Mouse (Mus musculus): ENCODE measurements at regions not wholly inside any gene's neighbourhood (a gene's known extent, or its start where the extent isn't known, plus 50 kb on each side); places are given as distances from the start of the nearest gene placed in this dataset.
A peak's percentile ranks its signal among the peaks of the same experiment; 100 is the strongest.

- ATAC-seq (replicated peaks; ENCODE audit: insufficient number of reproducible peaks, insufficient read depth, low FRiP score, low read depth) = no peak
- WGBS = 72% methylated on average over 15 of the region's 15 CpGs
- Histone ChIP-seq H3K27ac (no peak overlapping the region), H3K4me1 (replicated peaks) (peaks cover 20% of the 10 kb centered on the region), H3K9ac (no peak overlapping the region), H3K36me3 (no peaks in the 10 kb centered on the region), H3K9me3 (replicated peaks) (no peaks in the 10 kb centered on the region), H3K4me2 (no peak overlapping the region), H3K27me3 (no peaks in the 10 kb centered on the region), H3K4me3 (no peak overlapping the region)
Measured at GRCm38 (mm10) chr13:44360725-44361290, 368.5 kb upstream of the Jarid2 start.

DNA sequence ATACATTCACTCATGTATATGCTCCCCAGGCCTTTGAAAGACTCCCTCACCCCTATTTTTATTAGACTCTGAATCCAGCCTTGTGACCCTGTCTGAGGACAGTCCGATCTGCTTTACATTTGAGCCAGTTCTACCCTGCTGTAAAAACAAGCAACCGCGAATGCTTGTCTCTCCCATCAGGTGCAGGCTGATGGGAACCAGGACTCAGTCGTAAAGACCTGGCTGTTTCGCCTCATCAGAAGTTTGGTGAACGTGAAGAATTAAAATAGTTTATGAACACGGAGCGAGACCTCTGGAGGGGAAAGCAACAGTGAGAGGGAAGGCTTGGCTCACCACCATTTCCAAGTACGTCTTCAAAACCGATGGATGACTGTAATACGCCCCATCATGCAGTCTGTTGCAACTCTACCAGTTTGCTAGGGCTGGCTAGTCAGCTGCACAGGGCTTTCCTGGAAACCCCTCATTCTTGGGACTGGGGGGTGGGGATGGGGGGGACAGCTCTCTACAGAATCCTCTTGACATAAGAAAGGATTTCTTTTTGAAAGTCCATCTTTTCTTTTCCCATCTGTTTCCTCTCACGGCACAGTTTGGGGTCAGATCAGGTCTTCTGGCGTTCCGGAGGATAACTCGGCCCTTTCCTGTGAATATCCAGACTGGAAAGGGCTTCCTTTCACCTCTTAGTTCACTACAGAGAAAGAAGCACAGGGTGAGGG is 366.8 kb upstream of the Jarid2 start:
- H3K9me3 ChIP-seq (replicated peaks) = no peaks in the 10 kb centered on the region
- 35% methylated on average over 15 of the region's 15 CpGs for WGBS
- peak overlapping the region; percentile 13; the same call in 1 of the 2 replicates for H3K4me2 ChIP-seq
- peak overlapping the region; percentile 33; the same call in 1 of the 2 replicates for H3K27ac ChIP-seq
- peaks cover 14% of the 10 kb centered on the region for H3K4me1 ChIP-seq (replicated peaks)
- no peaks in the 10 kb centered on the region for H3K27me3 ChIP-seq
- no peak for ATAC-seq (replicated peaks; ENCODE audit: insufficient number of reproducible peaks, insufficient read depth, low FRiP score, low read depth)
- H3K9ac ChIP-seq = no peak overlapping the region
- no peaks in the 10 kb centered on the region for H3K36me3 ChIP-seq
- H3K4me3 ChIP-seq = no peak overlapping the region

- WGBS = 34% methylated on average over 2 of the region's 2 CpGs
- Histone ChIP-seq H3K9me3 (replicated peaks) (no peaks in the 10 kb centered on the region), H3K9ac (no peak overlapping the region), H3K4me1 (replicated peaks) (peaks cover 14% of the 10 kb centered on the region), H3K27me3 (no peaks in the 10 kb centered on the region), H3K36me3 (no peaks in the 10 kb centered on the region), H3K4me3 (no peak overlapping the region), H3K4me2 (no peak overlapping the region), H3K27ac (peak overlapping the region; percentile 33; the same call in 1 of the 2 replicates)
- no peak for ATAC-seq (replicated peaks; ENCODE audit: insufficient number of reproducible peaks, insufficient read depth, low FRiP score, low read depth)
Measured at GRCm38 (mm10) chr13:44363016-44363415, 366.3 kb upstream of the Jarid2 start.

GRCm38 (mm10) chr13:44369301-44369700 is 360.0 kb upstream of the Jarid2 start:
- Histone ChIP-seq H3K4me3 (no peak overlapping the region), H3K27me3 (no peaks in the 10 kb centered on the region), H3K4me2 (no peak overlapping the region), H3K9ac (no peak overlapping the region), H3K27ac (no peak overlapping the region), H3K36me3 (no peaks in the 10 kb centered on the region), H3K4me1 (replicated peaks) (peaks cover 4% of the 10 kb centered on the region), H3K9me3 (replicated peaks) (no peaks in the 10 kb centered on the region)
- no peak for ATAC-seq (replicated peaks; ENCODE audit: insufficient number of reproducible peaks, insufficient read depth, low FRiP score, low read depth)
- 63% methylated on average over 7 of the region's 7 CpGs for WGBS

DNA sequence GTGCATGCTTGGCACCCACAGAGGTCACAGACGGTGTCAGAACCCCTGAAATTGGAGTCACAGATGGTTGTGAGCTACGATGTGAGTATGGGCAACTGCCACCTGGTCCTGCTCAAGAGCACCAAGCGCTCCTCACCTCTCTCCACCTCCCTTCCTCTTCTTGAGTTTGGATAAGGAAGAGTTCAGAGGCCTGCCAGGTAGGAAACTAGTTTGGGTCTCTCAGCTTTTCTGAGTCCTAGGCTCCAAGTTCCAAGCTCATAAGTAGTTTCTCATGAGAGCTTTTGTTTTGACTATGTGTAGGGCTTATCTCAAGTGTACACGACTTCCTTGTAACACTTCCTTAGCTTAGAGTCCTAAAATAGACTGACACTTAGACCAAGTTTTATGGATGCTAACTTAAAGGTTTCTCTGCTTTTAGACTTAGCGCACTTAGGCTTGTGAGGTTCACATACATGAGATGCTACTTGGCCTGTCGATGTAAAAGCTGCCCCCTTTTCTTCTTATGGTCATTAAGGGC is 356.9 kb upstream of the Jarid2 start:
- no peak for ATAC-seq (replicated peaks; ENCODE audit: insufficient number of reproducible peaks, insufficient read depth, low FRiP score, low read depth)
- WGBS = 64% methylated on average over 6 of the region's 6 CpGs
- Histone ChIP-seq H3K27me3 (no peaks in the 10 kb centered on the region), H3K27ac (peak overlapping the region; percentile 24; the same call in 1 of the 2 replicates), H3K4me1 (replicated peaks) (peaks cover 4% of the 10 kb centered on the region), H3K4me2 (no peak overlapping the region), H3K4me3 (no peak overlapping the region), H3K9ac (no peak overlapping the region), H3K36me3 (no peaks in the 10 kb centered on the region), H3K9me3 (replicated peaks) (no peaks in the 10 kb centered on the region)

DNA sequence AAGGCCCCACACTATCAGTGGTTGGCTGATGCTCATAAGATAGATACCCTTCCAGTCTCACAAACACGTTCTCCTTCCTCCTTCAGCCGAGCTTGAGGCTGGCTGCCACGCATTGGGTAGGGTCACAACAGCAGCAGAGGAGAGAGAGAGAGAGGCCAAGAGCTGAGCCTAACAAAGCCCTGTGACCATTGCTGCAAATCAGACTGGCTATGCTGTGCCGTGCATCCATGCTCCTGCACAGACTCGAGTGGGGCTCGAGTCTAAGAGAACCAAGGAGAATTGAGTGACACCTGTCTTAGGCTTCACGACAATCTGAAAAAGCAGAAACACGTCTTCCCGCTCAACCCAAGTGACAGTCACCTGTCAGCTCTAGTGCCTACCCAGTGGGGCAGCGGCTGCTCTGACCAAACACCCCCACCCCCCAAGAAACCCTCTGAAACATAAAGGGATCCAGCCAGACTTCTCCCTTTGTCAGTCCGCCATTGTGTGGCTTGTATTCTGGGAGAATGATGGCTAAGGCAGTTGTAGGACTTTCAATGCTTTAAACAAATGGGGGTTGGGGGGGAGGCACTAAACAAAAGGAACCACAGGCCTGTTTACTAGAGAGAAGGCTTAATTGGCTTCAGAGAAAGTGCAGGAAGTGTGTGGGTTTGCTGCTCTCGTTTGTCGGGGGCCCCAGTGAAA is 353.7 kb upstream of the Jarid2 start:
- no peak overlapping the region for H3K9ac ChIP-seq
- H3K4me2 ChIP-seq = no peak overlapping the region
- H3K4me1 ChIP-seq (replicated peaks) = peaks cover 4% of the 10 kb centered on the region
- H3K4me3 ChIP-seq = no peak overlapping the region
- H3K27ac ChIP-seq = no peak overlapping the region
- no peaks in the 10 kb centered on the region for H3K9me3 ChIP-seq (replicated peaks)
- H3K27me3 ChIP-seq = no peaks in the 10 kb centered on the region
- no peaks in the 10 kb centered on the region for H3K36me3 ChIP-seq
- 74% methylated on average over 13 of the region's 13 CpGs for WGBS
- no peak; the same call in 1 of the 2 replicates for ATAC-seq (replicated peaks; ENCODE audit: insufficient number of reproducible peaks, insufficient read depth, low FRiP score, low read depth)

- no peaks in the 10 kb centered on the region for H3K9me3 ChIP-seq (replicated peaks)
- H3K4me2 ChIP-seq = no peak overlapping the region
- H3K27ac ChIP-seq = no peak overlapping the region
- WGBS = 67% methylated on average over 3 of the region's 3 CpGs
- no peak overlapping the region for H3K9ac ChIP-seq
- H3K4me1 ChIP-seq (replicated peaks) = peaks cover 4% of the 10 kb centered on the region
- H3K4me3 ChIP-seq = no peak overlapping the region
- no peaks in the 10 kb centered on the region for H3K27me3 ChIP-seq
- no peak for ATAC-seq (replicated peaks; ENCODE audit: insufficient number of reproducible peaks, insufficient read depth, low FRiP score, low read depth)
- H3K36me3 ChIP-seq = no peaks in the 10 kb centered on the region
Measured at GRCm38 (mm10) chr13:44376160-44376488, 353.1 kb upstream of the Jarid2 start.

- Histone ChIP-seq H3K4me2 (no peak overlapping the region), H3K4me3 (no peak overlapping the region), H3K9ac (no peak overlapping the region), H3K4me1 (replicated peaks) (peaks cover 3% of the 10 kb centered on the region; the same call in 1 of the 2 replicates), H3K36me3 (no peaks in the 10 kb centered on the region), H3K27ac (no peak overlapping the region), H3K27me3 (no peaks in the 10 kb centered on the region), H3K9me3 (replicated peaks) (no peaks in the 10 kb centered on the region)
- 84% methylated on average over 7 of the region's 7 CpGs for whole genome bisulfite sequencing
- no peak for ATAC-seq (replicated peaks; ENCODE audit: insufficient number of reproducible peaks, insufficient read depth, low FRiP score, low read depth)
Measured at GRCm38 (mm10) chr13:44381721-44382450, 347.4 kb upstream of the Jarid2 start.

DNA sequence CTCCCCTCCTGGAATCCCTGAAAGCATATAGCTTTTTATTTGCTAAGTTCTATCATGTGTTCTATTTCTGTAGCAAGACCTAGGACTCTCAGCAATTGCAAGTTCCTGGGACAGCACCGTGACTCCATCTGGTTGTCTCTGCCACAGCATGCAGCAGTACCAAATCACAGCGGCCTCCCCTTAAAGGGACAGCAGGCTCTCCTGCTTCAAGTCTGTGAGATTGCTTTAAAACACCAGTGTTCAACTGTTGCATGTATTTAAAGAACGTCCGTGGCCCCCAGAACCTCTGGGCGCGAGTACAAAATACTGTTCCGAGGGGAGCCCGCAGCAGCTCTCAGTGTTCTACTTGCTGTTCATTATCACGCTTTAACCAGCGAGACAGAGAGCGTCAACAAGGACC is 346.0 kb upstream of the Jarid2 start:
- no peaks in the 10 kb centered on the region for H3K27me3 ChIP-seq
- H3K9me3 ChIP-seq (replicated peaks) = no peaks in the 10 kb centered on the region
- peaks cover 3% of the 10 kb centered on the region; the same call in 1 of the 2 replicates for H3K4me1 ChIP-seq (replicated peaks)
- H3K4me2 ChIP-seq = no peak overlapping the region
- H3K27ac ChIP-seq = 0 out of 2 replicates have a peak overlapping the region, but pooled peaks have one; percentile 11
- no peaks in the 10 kb centered on the region for H3K36me3 ChIP-seq
- ATAC-seq (replicated peaks; ENCODE audit: insufficient number of reproducible peaks, insufficient read depth, low FRiP score, low read depth) = no peak
- no peak overlapping the region for H3K4me3 ChIP-seq
- WGBS = 50% methylated on average over 11 of the region's 11 CpGs
- no peak overlapping the region for H3K9ac ChIP-seq

DNA sequence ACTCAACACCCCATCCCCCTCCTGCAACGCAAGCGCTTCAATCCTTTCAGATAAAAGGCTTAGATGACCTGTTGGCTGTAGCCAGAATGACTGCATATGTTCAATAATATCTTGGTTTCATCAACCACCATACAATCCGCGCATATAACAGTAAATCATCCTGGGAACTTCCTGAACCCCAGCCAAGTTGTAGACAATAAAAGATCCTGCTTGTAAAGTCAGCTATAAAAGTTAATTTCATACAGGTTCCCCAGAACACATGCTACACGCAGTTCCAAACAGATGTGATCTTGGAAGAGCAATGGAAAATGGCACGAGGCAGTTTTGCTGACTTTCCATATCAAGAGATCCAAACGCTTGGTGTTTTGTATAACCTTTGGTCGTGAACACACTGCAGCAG is 342.5 kb upstream of the Jarid2 start:
- H3K36me3 ChIP-seq = no peaks in the 10 kb centered on the region
- ATAC-seq (replicated peaks; ENCODE audit: insufficient number of reproducible peaks, insufficient read depth, low FRiP score, low read depth) = no peak
- 72% methylated on average over 8 of the region's 8 CpGs for WGBS
- H3K9me3 ChIP-seq (replicated peaks) = no peaks in the 10 kb centered on the region
- no peak overlapping the region for H3K9ac ChIP-seq
- H3K4me1 ChIP-seq (replicated peaks) = peaks cover 3% of the 10 kb centered on the region; the same call in 1 of the 2 replicates
- H3K27ac ChIP-seq = no peak overlapping the region
- H3K4me2 ChIP-seq = no peak overlapping the region
- H3K4me3 ChIP-seq = no peak overlapping the region
- H3K27me3 ChIP-seq = no peaks in the 10 kb centered on the region

DNA sequence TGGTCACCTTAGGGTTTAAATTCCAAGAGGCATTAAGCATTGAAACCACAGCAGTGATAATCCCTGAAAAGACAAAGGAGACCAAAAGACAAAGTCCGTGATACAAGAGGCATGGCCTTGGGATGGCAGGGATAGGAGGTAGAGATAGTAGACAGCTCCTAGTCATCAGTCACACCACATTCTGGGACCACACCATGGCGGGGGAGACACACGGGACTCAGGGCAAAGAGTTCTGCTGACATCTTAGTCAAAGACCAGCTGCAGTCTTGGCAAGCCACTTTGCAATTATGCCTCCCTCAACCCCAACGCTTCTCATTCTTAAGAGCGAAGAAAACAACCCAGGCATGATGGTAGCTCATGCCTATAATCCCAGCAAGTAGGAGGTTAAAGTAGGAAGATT is 339.6 kb upstream of the Jarid2 start:
- ATAC-seq (replicated peaks; ENCODE audit: insufficient number of reproducible peaks, insufficient read depth, low FRiP score, low read depth) = no peak
- Histone ChIP-seq H3K4me3 (no peak overlapping the region), H3K27ac (no peak overlapping the region), H3K36me3 (no peaks in the 10 kb centered on the region), H3K27me3 (no peaks in the 10 kb centered on the region), H3K4me1 (replicated peaks) (no peaks in the 10 kb centered on the region), H3K4me2 (no peak overlapping the region), H3K9ac (no peak overlapping the region), H3K9me3 (replicated peaks) (no peaks in the 10 kb centered on the region)
- WGBS = 81% methylated on average over 5 of the region's 5 CpGs

Measured in heart, embryonic 15.5 days (tissue).